Mouse (Mus musculus) hindbrain, embryonic 15.5 days (tissue): ENCODE data around the gene Tiam2. TPM values are rescaled to one million over a fixed set of nuclear protein-coding genes. Genes with fewer than 3 reads are reported as not detected.

ENCODE experiments used
- ATAC-seq: fragments of 200-750 bp; cut with Nextera tagmentation; 2 replicates; pipeline ENCODE4 v1.8.0; 2017; ENCODE audit warnings: low read depth, moderate number of reproducible peaks, moderate TSS enrichment; ENCODE audit not compliant: low FRiP score
- H3K27ac ChIP-seq: fragments of 300-500 bp; sonication (generic); replicated peaks from 2 replicates; pipeline ENCODE4 v1.5.1; 2015; ENCODE audit warnings: mild to moderate bottlenecking, inconsistent platforms
- H3K27me3 ChIP-seq: fragments of 300-500 bp; sonication (generic); 2 replicates; pipeline ENCODE4 v1.6.1; 2015; ENCODE audit warnings: control low read depth, inconsistent platforms
- H3K36me3 ChIP-seq: fragments of 300-500 bp; sonication (generic); 2 replicates; pipeline ENCODE4 v1.6.1; 2015; ENCODE audit warnings: control low read depth, inconsistent platforms
- H3K4me1 ChIP-seq: fragments of 300-500 bp; sonication (generic); replicated peaks from 2 replicates; pipeline ENCODE4 v1.6.1; 2015; ENCODE audit warnings: control low read depth, inconsistent platforms
- H3K4me2 ChIP-seq: fragments of 300-500 bp; sonication (generic); 2 replicates; pipeline ENCODE4 v1.6.1; 2015; ENCODE audit warnings: moderate library complexity, mild to moderate bottlenecking, inconsistent platforms
- H3K4me3 ChIP-seq: fragments of 300-500 bp; sonication (generic); 2 replicates; pipeline ENCODE4 v1.5.1; 2015; ENCODE audit warnings: mild to moderate bottlenecking, inconsistent platforms
- H3K9ac ChIP-seq: fragments of 300-500 bp; sonication (generic); 2 replicates; pipeline ENCODE4 v1.6.1; 2015; ENCODE audit warnings: inconsistent platforms
- H3K9me3 ChIP-seq: fragments of 300-500 bp; sonication (generic); 2 replicates; pipeline ENCODE4 v1.6.1; 2016; ENCODE audit warnings: control low read depth, inconsistent platforms
- WGBS: fragments of 180-500 bp; shearing (Covaris S2); methylation state at CpG from one replicate; pipeline ENCODE4 v1.1.7; 2015; 5-methylcytosine and 5-hydroxymethylcytosine counted together
- polyA plus RNA-seq: library from polyadenylated mRNA; unstranded; fragments of >200 nt; fragmentation: Nextera tagmentation; extraction: Ambion mirVana; gene quantifications from 2 replicates; pipeline ENCODE4 v1.2.1, GENCODE M21; 2015

Tiam2 gene
- polyA plus RNA-seq, 1 experiment from 2014 or later, result 7.3 TPM

- Histone ChIP-seq H3K4me1 (peaks cover 16% of the 10 kb centered on the region), H3K9ac (0 out of 2 replicates have a peak overlapping the region, but pooled peaks have one; percentile 28), H3K36me3 (no peaks in the 10 kb centered on the region), H3K27me3 (no peaks in the 10 kb centered on the region), H3K27ac (peak overlapping the region; percentile 93), H3K4me2 (peak overlapping the region; percentile 73), H3K9me3 (no peaks in the 10 kb centered on the region), H3K4me3 (peak overlapping the region; percentile 70)
- ATAC-seq, result no peak
- 61% methylated on average over 9 of the region's 9 CpGs for WGBS
These were observed 232.0 kb downstream of the Tiam2 start for GRCm38 (mm10) chr17:3558356-3558870.

GRCm38 (mm10) chr17:3560534-3560933, 234.2 kb downstream of the Tiam2 start:
- no peak overlapping the region for H3K4me3 ChIP-seq
- no peak overlapping the region for H3K27ac ChIP-seq
- peaks cover 16% of the 10 kb centered on the region for H3K4me1 ChIP-seq
- no peak overlapping the region for H3K9ac ChIP-seq
- H3K9me3 ChIP-seq, result no peaks in the 10 kb centered on the region
- H3K27me3 ChIP-seq, result no peaks in the 10 kb centered on the region
- ATAC-seq, result no peak
- H3K4me2 ChIP-seq, result no peak overlapping the region
- no peaks in the 10 kb centered on the region for H3K36me3 ChIP-seq
- 73% methylated on average over 3 of the region's 3 CpGs for WGBS

DNA sequence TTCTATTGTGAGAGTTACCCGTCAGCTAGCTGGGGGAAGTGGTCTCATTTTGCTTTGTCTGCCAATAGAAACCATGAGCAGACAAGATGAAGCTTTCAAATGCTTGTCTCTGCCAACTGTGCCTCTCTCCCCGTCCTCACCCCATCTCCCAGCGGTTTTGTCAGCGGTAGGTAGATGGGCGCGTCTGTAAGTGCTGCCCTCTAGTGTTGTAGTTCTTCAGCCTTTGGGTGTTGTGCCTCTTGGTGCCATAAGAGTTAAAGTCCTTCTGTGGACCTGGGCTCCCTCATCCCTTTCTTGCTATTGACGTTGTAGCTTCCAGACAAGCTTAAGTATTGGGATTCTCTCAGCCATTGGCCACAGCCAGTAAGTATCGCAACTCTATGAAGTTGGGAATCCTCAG, 236.0 kb downstream of the Tiam2 start:
- no peaks in the 10 kb centered on the region for H3K9me3 ChIP-seq
- no peak overlapping the region for H3K27ac ChIP-seq
- WGBS, result 64% methylated on average over 8 of the region's 8 CpGs
- H3K27me3 ChIP-seq, result no peaks in the 10 kb centered on the region
- H3K4me1 ChIP-seq, result peaks cover 7% of the 10 kb centered on the region
- H3K4me3 ChIP-seq, result no peak overlapping the region
- no peak overlapping the region for H3K4me2 ChIP-seq
- no peak for ATAC-seq
- H3K36me3 ChIP-seq, result no peaks in the 10 kb centered on the region
- no peak overlapping the region for H3K9ac ChIP-seq

GRCm38 (mm10) chr17:3570876-3571275, 244.5 kb downstream of the Tiam2 start:
- no peak overlapping the region for H3K4me3 ChIP-seq
- H3K4me2 ChIP-seq, result peak overlapping the region; percentile 32
- no peak overlapping the region for H3K9ac ChIP-seq
- H3K27ac ChIP-seq, result no peak overlapping the region
- H3K9me3 ChIP-seq, result no peaks in the 10 kb centered on the region
- no peaks in the 10 kb centered on the region for H3K27me3 ChIP-seq
- 4% methylated on average over 12 of the region's 12 CpGs for WGBS
- no peak for ATAC-seq
- 0 out of 2 replicates have a peak, but pooled peaks cover 6% of the 10 kb centered on the region for H3K4me1 ChIP-seq
- no peaks in the 10 kb centered on the region for H3K36me3 ChIP-seq

Other genes with a start within 250 kb of the Tiam2 start
- 15.6 and 17.1 TPM in 2 replicates for gene Scaf8, start 211.6 kb upstream of the Tiam2 start, polyA plus RNA-seq
- gene Cldn20, start 206.0 kb downstream of the Tiam2 start, polyA plus RNA-seq, result 0.40 TPM in 1 of 2 replicates, not detected in the other
- 13.8 and 14.6 TPM in 2 replicates for gene Tfb1m, start 231.2 kb downstream of the Tiam2 start, polyA plus RNA-seq